Mouse (Mus musculus) intestine, postnatal 0 days (tissue): ENCODE measurements around the gene Larp7. TPM values are rescaled to one million over a fixed set of nuclear protein-coding genes. Genes with fewer than 3 reads are reported as not detected.
A peak's percentile ranks its signal among the peaks of the same experiment; 100 is the strongest.

Experiments used
- ATAC-seq: fragments of 200-750 bp; cut with Nextera tagmentation; 2 replicates; pipeline ENCODE4 v1.8.0; 2017; ENCODE audit warnings: mild to moderate bottlenecking, moderate TSS enrichment, moderate library complexity
- H3K27ac ChIP-seq: fragments of 300-500 bp; sonication (generic); 2 replicates; pipeline ENCODE4 v1.5.1; 2014; ENCODE audit warnings: mild to moderate bottlenecking, low read depth, low read length, moderate library complexity
- H3K27me3 ChIP-seq: fragments of 300-500 bp; sonication (generic); replicated peaks from 2 replicates; pipeline ENCODE4 v1.6.1; 2014; ENCODE audit warnings: low read length, mixed read lengths; ENCODE audit not compliant: control insufficient read depth, insufficient read depth
- H3K36me3 ChIP-seq: fragments of 300-500 bp; sonication (generic); 2 replicates; pipeline ENCODE4 v1.6.1; 2014; ENCODE audit warnings: mild to moderate bottlenecking, moderate library complexity; ENCODE audit not compliant: control insufficient read depth, insufficient read depth
- H3K4me1 ChIP-seq: fragments of 300-500 bp; sonication (generic); replicated peaks from 2 replicates; pipeline ENCODE4 v1.6.1; 2014; ENCODE audit warnings: antibody characterized with exemption, low read length, mixed read lengths; ENCODE audit not compliant: control insufficient read depth, insufficient read depth
- H3K4me2 ChIP-seq: fragments of 300-500 bp; sonication (generic); replicated peaks from 2 replicates; pipeline ENCODE4 v1.6.1; 2014; ENCODE audit warnings: low read depth, mild to moderate bottlenecking, moderate library complexity
- H3K4me3 ChIP-seq: fragments of 300-500 bp; sonication (generic); 2 replicates; pipeline ENCODE4 v1.5.1; 2014; ENCODE audit warnings: low read depth, low read length
- H3K9ac ChIP-seq: fragments of 300-500 bp; sonication (generic); 2 replicates; pipeline ENCODE4 v1.6.1; 2014; ENCODE audit warnings: mild to moderate bottlenecking, low read depth, low read length
- H3K9me3 ChIP-seq: fragments of 300-500 bp; sonication (generic); 2 replicates; pipeline ENCODE4 v1.6.1; 2016; ENCODE audit warnings: mixed run types; ENCODE audit not compliant: control insufficient read depth
- CTCF ChIP-seq: sonication (generic); IDR thresholded peaks from 2 replicates; pipeline ENCODE4 v1.5.1; 2016; ENCODE audit warnings: low read depth, mild to moderate bottlenecking, control low read depth, antibody characterized with exemption, moderate library complexity
- WGBS: fragments of 180-500 bp; shearing (Covaris S2); extraction: QIAGEN DNeasy Blood & Tissue Kit; methylation state at CpG from one replicate; pipeline ENCODE4 v1.1.7; 2014; 5-methylcytosine and 5-hydroxymethylcytosine counted together
- polyA plus RNA-seq: library from polyadenylated mRNA; unstranded; fragments of >200 nt; fragmentation: Nextera tagmentation; extraction: Ambion mirVana; gene quantifications from 2 replicates; pipeline ENCODE4 v1.2.1, GENCODE M21; 2015

The Larp7 gene
- polyA plus RNA-seq, 1 experiment from 2014 or later = 23.6 TPM

DNA sequence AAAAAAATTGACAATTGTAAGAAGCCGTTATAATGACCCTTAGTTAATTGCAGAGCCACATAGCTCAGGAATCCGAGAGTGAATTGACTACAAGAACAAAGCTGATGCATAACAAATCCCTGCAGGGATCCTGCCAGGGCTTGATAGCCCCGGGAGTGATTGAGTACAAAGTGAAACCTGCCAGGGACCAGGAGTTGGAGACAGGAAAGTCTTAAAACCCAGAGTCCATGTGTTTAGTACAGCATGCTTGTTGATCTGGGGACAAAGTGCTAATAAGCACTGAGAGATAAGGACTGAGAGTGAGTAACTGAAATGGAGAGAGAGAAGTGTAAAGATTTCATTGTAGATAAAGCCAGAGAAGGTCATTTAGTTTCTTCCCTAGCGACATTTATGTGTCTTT is 22.9 kb downstream of the Larp7 start:
- TF ChIP-seq CTCF = no peak
- WGBS = 8% methylated on average over 4 of the region's 4 CpGs
- Histone ChIP-seq H3K27ac (no peak overlapping the region), H3K9me3 (no peaks in the 10 kb centered on the region), H3K9ac (no peak overlapping the region), H3K4me2 (peak overlapping the region; percentile 38), H3K27me3 (no peaks in the 10 kb centered on the region), H3K36me3 (no peaks in the 10 kb centered on the region), H3K4me1 (0 out of 2 replicates have a peak, but pooled peaks cover 3% of the 10 kb centered on the region), H3K4me3 (0 out of 2 replicates have a peak overlapping the region, but pooled peaks have one; percentile 5)
- ATAC-seq = peak; percentile 51; the same call in 1 of the 2 replicates

GRCm38 (mm10) chr3:127529824-127530223 is 23.3 kb downstream of the Larp7 start:
- 75% methylated on average over 4 of the region's 4 CpGs for WGBS
- H3K9me3 ChIP-seq = no peaks in the 10 kb centered on the region
- H3K4me2 ChIP-seq = peak overlapping the region; percentile 38; the same call in 1 of the 2 replicates
- no peaks in the 10 kb centered on the region for H3K36me3 ChIP-seq
- H3K27me3 ChIP-seq = no peaks in the 10 kb centered on the region
- no peak for ATAC-seq
- H3K4me1 ChIP-seq = 0 out of 2 replicates have a peak, but pooled peaks cover 3% of the 10 kb centered on the region
- TF ChIP-seq CTCF = no peak
- H3K4me3 ChIP-seq = no peak overlapping the region
- H3K27ac ChIP-seq = no peak overlapping the region
- H3K9ac ChIP-seq = no peak overlapping the region

- Histone ChIP-seq H3K4me3 (no peak overlapping the region), H3K27me3 (no peaks in the 10 kb centered on the region), H3K9ac (no peak overlapping the region), H3K27ac (no peak overlapping the region), H3K36me3 (no peaks in the 10 kb centered on the region), H3K4me2 (no peak overlapping the region), H3K9me3 (no peaks in the 10 kb centered on the region), H3K4me1 (0 out of 2 replicates have a peak, but pooled peaks cover 3% of the 10 kb centered on the region)
- ATAC-seq = no peak
- 61% methylated on average over 3 of the region's 3 CpGs for WGBS
- TF ChIP-seq CTCF = no peak
Observed at GRCm38 (mm10) chr3:127529210-127529609, 23.9 kb downstream of the Larp7 start.

GRCm38 (mm10) chr3:127527465-127528034 is 25.6 kb downstream of the Larp7 start:
- H3K27ac ChIP-seq = no peak overlapping the region
- 71% methylated on average over 5 of the region's 5 CpGs for WGBS
- no peak for ATAC-seq

GRCm38 (mm10) chr3:127525188-127525819 is 27.8 kb downstream of the Larp7 start:
- TF ChIP-seq CTCF = no peak
- Histone ChIP-seq H3K4me1 (0 out of 2 replicates have a peak, but pooled peaks cover 3% of the 10 kb centered on the region), H3K27ac (no peak overlapping the region), H3K27me3 (no peaks in the 10 kb centered on the region), H3K9ac (no peak overlapping the region), H3K4me2 (no peak overlapping the region), H3K4me3 (no peak overlapping the region), H3K9me3 (no peaks in the 10 kb centered on the region), H3K36me3 (no peaks in the 10 kb centered on the region)
- ATAC-seq = no peak
- 66% methylated on average over 8 of the region's 8 CpGs for WGBS

More at GRCm38 (mm10) chr3:127527465-127528034, 25.6 kb downstream of the Larp7 start:
- H3K4me2 ChIP-seq = no peak overlapping the region
- H3K4me1 ChIP-seq = 0 out of 2 replicates have a peak, but pooled peaks cover 3% of the 10 kb centered on the region
- no peak overlapping the region for H3K4me3 ChIP-seq
- H3K9ac ChIP-seq = no peak overlapping the region
- no peaks in the 10 kb centered on the region for H3K36me3 ChIP-seq
- TF ChIP-seq CTCF = no peak
- no peaks in the 10 kb centered on the region for H3K27me3 ChIP-seq
- H3K9me3 ChIP-seq = no peaks in the 10 kb centered on the region

DNA sequence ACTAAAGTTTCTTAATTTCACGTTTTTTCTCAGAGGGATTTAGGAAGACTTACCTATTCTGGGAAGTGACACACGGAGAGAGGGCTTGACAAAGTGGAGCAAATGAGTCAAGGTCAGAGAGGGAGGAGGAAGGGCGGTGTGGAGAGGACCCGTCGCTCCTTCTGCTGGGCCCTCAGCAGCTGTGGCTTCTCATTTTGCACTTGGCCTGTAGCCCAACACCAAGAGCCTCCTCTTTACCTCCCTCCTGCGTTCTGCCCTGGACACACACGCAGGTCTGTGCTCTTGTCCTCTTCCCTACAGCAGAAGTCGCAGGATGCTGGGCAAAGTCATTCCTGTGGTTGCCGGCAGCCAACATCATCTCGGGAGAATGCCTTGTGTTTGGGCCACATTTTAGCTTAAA is 32.0 kb downstream of the Larp7 start:
- no peak overlapping the region for H3K27ac ChIP-seq
- no peak overlapping the region for H3K4me3 ChIP-seq
- H3K27me3 ChIP-seq = no peaks in the 10 kb centered on the region
- peak; percentile 30 for TF ChIP-seq CTCF
- H3K9ac ChIP-seq = no peak overlapping the region
- no peaks in the 10 kb centered on the region for H3K4me1 ChIP-seq
- H3K4me2 ChIP-seq = no peak overlapping the region
- H3K36me3 ChIP-seq = no peaks in the 10 kb centered on the region
- 64% methylated on average over 10 of the region's 10 CpGs for WGBS
- no peak for ATAC-seq
- no peaks in the 10 kb centered on the region for H3K9me3 ChIP-seq
